Comparison of ENCODE assay signal across 8 mouse cellular contexts in the genomic region with DNA sequence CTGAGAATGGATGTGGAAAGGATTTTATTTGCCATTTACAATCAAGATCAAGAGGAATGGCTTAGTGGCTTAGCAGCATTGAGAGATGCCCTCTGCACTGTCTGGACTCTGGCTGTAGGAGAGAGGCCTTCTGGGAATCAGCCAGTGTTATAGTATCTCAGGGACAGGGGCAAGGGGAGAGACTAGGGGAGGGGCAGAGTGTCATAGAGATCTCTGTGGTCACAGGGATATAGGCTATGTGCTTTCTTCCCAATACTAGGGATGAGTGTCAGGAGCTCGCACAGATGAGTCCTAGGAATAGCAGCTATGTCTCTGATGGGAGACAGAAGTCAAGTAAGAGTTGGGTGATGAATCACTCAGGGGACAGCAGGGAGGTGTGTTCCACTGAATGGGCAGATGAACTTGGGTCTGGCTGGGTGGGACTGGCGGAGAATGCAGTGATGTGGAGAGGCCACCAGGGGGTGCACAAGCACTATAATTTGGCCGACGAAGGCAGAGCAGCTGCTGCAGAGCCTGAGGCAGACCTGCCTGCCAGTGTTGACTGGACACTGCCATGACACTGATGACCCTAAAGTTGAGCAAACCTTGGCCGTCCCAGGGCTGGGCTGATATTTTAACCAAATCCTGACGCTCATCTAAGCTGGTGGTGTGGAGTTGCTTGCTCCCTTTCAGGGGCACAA. TPM values are rescaled to one million over a fixed set of nuclear protein-coding genes. Genes with fewer than 3 reads are reported as not detected.
A peak's percentile ranks its signal among the peaks of the same experiment; 100 is the strongest.
DNase-seq lines count a peak whose midpoint lies in the region; ATAC-seq and TF ChIP-seq lines count a peak whose summit lies in the region.

No protein-coding gene starts in this region.

- no peaks in the 10 kb centered on the region for H3K4me1 ChIP-seq in heart, embryonic 11.5 days (ENCODE audit: control insufficient read depth, insufficient read depth, low read length)
- H3K4me1 ChIP-seq in forebrain, postnatal 0 days (ENCODE audit: insufficient read depth) = no peaks in the 10 kb centered on the region
- H3K4me1 ChIP-seq in hindbrain, embryonic 15.5 days (replicated peaks) = no peaks in the 10 kb centered on the region
- H3K4me1 ChIP-seq in limb, embryonic 11.5 days (ENCODE audit: control insufficient read depth, insufficient read depth, low read length) = no peaks in the 10 kb centered on the region
- H3K4me1 ChIP-seq in midbrain, embryonic 16.5 days (ENCODE audit: control insufficient read depth, insufficient read depth, low read length) = no peaks in the 10 kb centered on the region

- no peak overlapping the region for H3K27ac ChIP-seq in heart, embryonic 11.5 days (ENCODE audit: low read depth, low read length)
- H3K27ac ChIP-seq in forebrain, postnatal 0 days (ENCODE audit: low read depth, low read length) = no peak overlapping the region
- no peak overlapping the region for H3K27ac ChIP-seq in hindbrain, embryonic 15.5 days (replicated peaks)
- H3K27ac ChIP-seq in limb, embryonic 11.5 days (replicated peaks; ENCODE audit: low read depth, low read length) = no peak overlapping the region
- no peak overlapping the region for H3K27ac ChIP-seq in midbrain, embryonic 16.5 days (ENCODE audit: low read length)

- 8% methylated on average over 6 of the region's 6 CpGs for WGBS in heart, embryonic 11.5 days (ENCODE audit: insufficient replicate concordance)
- WGBS in forebrain, postnatal 0 days = 17% methylated on average over 6 of the region's 6 CpGs
- WGBS in hindbrain, embryonic 15.5 days = 13% methylated on average over 6 of the region's 6 CpGs
- WGBS in limb, embryonic 11.5 days = 13% methylated on average over 6 of the region's 6 CpGs
- WGBS in midbrain, embryonic 16.5 days = 15% methylated on average over 6 of the region's 6 CpGs

- no peaks in the 10 kb centered on the region for H3K9me3 ChIP-seq in heart, embryonic 11.5 days (replicated peaks; ENCODE audit: control insufficient read depth, low read length)
- H3K9me3 ChIP-seq in forebrain, postnatal 0 days (ENCODE audit: low read length) = no peaks in the 10 kb centered on the region
- H3K9me3 ChIP-seq in hindbrain, embryonic 15.5 days = no peaks in the 10 kb centered on the region
- no peaks in the 10 kb centered on the region for H3K9me3 ChIP-seq in limb, embryonic 11.5 days (ENCODE audit: control insufficient read depth, low read length)
- no peaks in the 10 kb centered on the region for H3K9me3 ChIP-seq in midbrain, embryonic 16.5 days (replicated peaks; ENCODE audit: control insufficient read depth, low read length, poor library complexity, severe bottlenecking)

- H3K36me3 ChIP-seq in heart, embryonic 11.5 days (ENCODE audit: control insufficient read depth, insufficient read depth, low read length) = no peaks in the 10 kb centered on the region
- no peaks in the 10 kb centered on the region for H3K36me3 ChIP-seq in forebrain, postnatal 0 days (ENCODE audit: insufficient read depth)
- H3K36me3 ChIP-seq in hindbrain, embryonic 15.5 days = no peaks in the 10 kb centered on the region
- H3K36me3 ChIP-seq in limb, embryonic 11.5 days (ENCODE audit: control insufficient read depth, insufficient read depth, low read length) = no peaks in the 10 kb centered on the region
- H3K36me3 ChIP-seq in midbrain, embryonic 16.5 days (ENCODE audit: control insufficient read depth, insufficient read depth, low read length) = no peaks in the 10 kb centered on the region

- no peak for ATAC-seq in heart, embryonic 11.5 days (replicated peaks; ENCODE audit: insufficient number of reproducible peaks, low FRiP score, low TSS enrichment)
- ATAC-seq in forebrain, postnatal 0 days = peak; percentile 40; the same call in 1 of the 2 replicates
- peak; percentile 45; the same call in 1 of the 2 replicates for ATAC-seq in hindbrain, embryonic 15.5 days (ENCODE audit: low FRiP score, low read depth)
- peak; percentile 12; the same call in 1 of the 2 replicates for ATAC-seq in limb, embryonic 11.5 days (ENCODE audit: insufficient number of reproducible peaks, low FRiP score, low TSS enrichment, low read depth)
- peak; percentile 39 for ATAC-seq in midbrain, embryonic 16.5 days

- no peak overlapping the region for H3K4me2 ChIP-seq in heart, embryonic 11.5 days
- no peak overlapping the region for H3K4me2 ChIP-seq in forebrain, postnatal 0 days (ENCODE audit: low read depth)
- H3K4me2 ChIP-seq in hindbrain, embryonic 15.5 days = no peak overlapping the region
- no peak overlapping the region for H3K4me2 ChIP-seq in limb, embryonic 11.5 days (ENCODE audit: low read depth, severe bottlenecking)
- H3K4me2 ChIP-seq in midbrain, embryonic 16.5 days (ENCODE audit: low read length) = no peak overlapping the region

- peak; percentile 59 to 75 for DNase-seq in heart, adult 18-20 months
- DNase-seq in cerebellum, adult 11 months = peak; percentile 43
- DNase-seq in forebrain, postnatal 0 days = peak; percentile 52
- DNase-seq in limb, embryonic 11.5 days (ENCODE audit: low spot score) = peak; percentile 76
- DNase-seq in spleen, postnatal 4 days (ENCODE audit: low spot score in 2 of 2) = peak; percentile 68 to 88

- TF ChIP-seq CTCF in forebrain, postnatal 0 days (IDR thresholded peaks at IDR 0.05; ENCODE audit: low read depth) = peak; percentile 82

- H3K27me3 ChIP-seq in heart, embryonic 11.5 days (ENCODE audit: control insufficient read depth, insufficient read depth, low read length) = no peaks in the 10 kb centered on the region
- H3K27me3 ChIP-seq in forebrain, postnatal 0 days (ENCODE audit: insufficient read depth, low read length) = no peaks in the 10 kb centered on the region
- no peaks in the 10 kb centered on the region for H3K27me3 ChIP-seq in hindbrain, embryonic 15.5 days
- H3K27me3 ChIP-seq in limb, embryonic 11.5 days (ENCODE audit: control insufficient read depth, insufficient read depth, low read length) = no peaks in the 10 kb centered on the region
- no peaks in the 10 kb centered on the region for H3K27me3 ChIP-seq in midbrain, embryonic 16.5 days (ENCODE audit: control insufficient read depth, insufficient read depth, low read depth, low read length)

- no peak overlapping the region for H3K4me3 ChIP-seq in heart, embryonic 11.5 days (ENCODE audit: low read depth, low read length)
- no peak overlapping the region for H3K4me3 ChIP-seq in forebrain, postnatal 0 days (ENCODE audit: low read depth, low read length)
- no peak overlapping the region for H3K4me3 ChIP-seq in hindbrain, embryonic 15.5 days
- no peak overlapping the region for H3K4me3 ChIP-seq in limb, embryonic 11.5 days (ENCODE audit: low read depth, low read length)
- no peak overlapping the region for H3K4me3 ChIP-seq in midbrain, embryonic 16.5 days (ENCODE audit: low read depth, low read length)

- no peak overlapping the region for H3K9ac ChIP-seq in heart, embryonic 11.5 days (ENCODE audit: low read depth, low read length)
- H3K9ac ChIP-seq in forebrain, postnatal 0 days = no peak overlapping the region
- no peak overlapping the region for H3K9ac ChIP-seq in hindbrain, embryonic 15.5 days
- H3K9ac ChIP-seq in limb, embryonic 11.5 days (ENCODE audit: low read length) = no peak overlapping the region
- H3K9ac ChIP-seq in midbrain, embryonic 16.5 days (ENCODE audit: low read depth, low read length) = no peak overlapping the region

RNA-seq across cellular contexts. Expression of gene Tmem121, which starts 30.1 kb away (rescaled TPM):
- not detected for total RNA-seq in heart, adult 18-20 months (2021)
- 1.00 and 1.5 TPM in 2 replicates for polyA plus RNA-seq in heart, embryonic 11.5 days (2014; fragmentation: Nextera tagmentation; extraction: Ambion mirVana)
- total RNA-seq in forebrain, postnatal 0 days (2014; rRNA removed) = 71.8 and 75.6 TPM in 2 replicates
- 59.3 and 66.7 TPM in 2 replicates for polyA plus RNA-seq in forebrain, postnatal 0 days (2015; fragmentation: Nextera tagmentation; extraction: Ambion mirVana)
- polyA plus RNA-seq in hindbrain, embryonic 15.5 days (2015; fragmentation: Nextera tagmentation; extraction: Ambion mirVana) = 47.3 and 49.8 TPM in 2 replicates
- polyA plus RNA-seq in limb, embryonic 11.5 days (2014; fragmentation: Nextera tagmentation; extraction: Ambion mirVana) = 8.0 and 12.0 TPM in 2 replicates
- polyA plus RNA-seq in midbrain, embryonic 16.5 days (2015; fragmentation: Nextera tagmentation; extraction: Ambion mirVana) = 47.2 and 50.3 TPM in 2 replicates

RNA-seq across cellular contexts. Expression of gene Tedc1, which starts 59.6 kb away (rescaled TPM):
- under 1 TPM; 0.31 to 0.89 TPM for total RNA-seq in heart, adult 18-20 months (2021)
- 15.8 and 16.6 TPM in 2 replicates for polyA plus RNA-seq in heart, embryonic 11.5 days (2014; fragmentation: Nextera tagmentation; extraction: Ambion mirVana)
- 7.8 and 8.6 TPM in 2 replicates for total RNA-seq in forebrain, postnatal 0 days (2014; rRNA removed)
- polyA plus RNA-seq in forebrain, postnatal 0 days (2015; fragmentation: Nextera tagmentation; extraction: Ambion mirVana) = 7.6 and 10.0 TPM in 2 replicates
- 18.3 and 23.6 TPM in 2 replicates for polyA plus RNA-seq in hindbrain, embryonic 15.5 days (2015; fragmentation: Nextera tagmentation; extraction: Ambion mirVana)
- polyA plus RNA-seq in limb, embryonic 11.5 days (2014; fragmentation: Nextera tagmentation; extraction: Ambion mirVana) = 39.9 and 41.3 TPM in 2 replicates
- 11.0 and 11.4 TPM in 2 replicates for polyA plus RNA-seq in midbrain, embryonic 16.5 days (2015; fragmentation: Nextera tagmentation; extraction: Ambion mirVana)
